Mouse (Mus musculus) intestine, embryonic 14.5 days (tissue): ENCODE measurements around the gene B430306N03Rik. TPM values are rescaled to one million over a fixed set of nuclear protein-coding genes. Genes with fewer than 3 reads are reported as not detected.
A peak's percentile ranks its signal among the peaks of the same experiment; 100 is the strongest.

ENCODE experiments used
- ATAC-seq: fragments of 200-750 bp; cut with Nextera tagmentation; replicated peaks from 2 replicates; pipeline ENCODE4 v1.8.0; 2017; ENCODE audit warnings: low read depth, moderate number of reproducible peaks, moderate TSS enrichment, moderate library complexity; ENCODE audit not compliant: low FRiP score, low TSS enrichment
- DNase-seq: peaks from one replicate; pipeline ENCODE4 v3.0.0-alpha.2; 2018; ENCODE audit warnings: low spot score
- H3K27ac ChIP-seq: fragments of 300-500 bp; sonication (generic); 2 replicates; pipeline ENCODE4 v1.5.1; 2014; ENCODE audit warnings: low read depth, mild to moderate bottlenecking, control low read depth
- H3K27me3 ChIP-seq: fragments of 300-500 bp; sonication (generic); replicated peaks from 2 replicates; pipeline ENCODE4 v1.6.1; 2014; ENCODE audit warnings: low read length, control low read depth; ENCODE audit not compliant: control insufficient read depth, insufficient read depth
- H3K36me3 ChIP-seq: fragments of 300-500 bp; sonication (generic); 2 replicates; pipeline ENCODE4 v1.6.1; 2014; ENCODE audit warnings: low read length, control low read depth; ENCODE audit not compliant: control insufficient read depth, insufficient read depth
- H3K4me1 ChIP-seq: fragments of 300-500 bp; sonication (generic); replicated peaks from 2 replicates; pipeline ENCODE4 v1.6.1; 2014; ENCODE audit warnings: low read length, control low read depth, mixed read lengths; ENCODE audit not compliant: control insufficient read depth, insufficient read depth
- H3K4me2 ChIP-seq: fragments of 300-500 bp; sonication (generic); 2 replicates; pipeline ENCODE4 v1.6.1; 2014; ENCODE audit warnings: low read length
- H3K4me3 ChIP-seq: fragments of 300-500 bp; sonication (generic); 2 replicates; pipeline ENCODE4 v1.5.1; 2014; ENCODE audit warnings: low read depth, low read length, control low read depth, mixed read lengths
- H3K9ac ChIP-seq: fragments of 300-500 bp; sonication (generic); 2 replicates; pipeline ENCODE4 v1.6.1; 2014; ENCODE audit warnings: mild to moderate bottlenecking, low read length
- H3K9me3 ChIP-seq: fragments of 300-500 bp; sonication (generic); 2 replicates; pipeline ENCODE4 v1.6.1; 2016; ENCODE audit warnings: low read length, control low read depth; ENCODE audit not compliant: control insufficient read depth
- WGBS: fragments of 180-500 bp; shearing (Covaris S2); extraction: QIAGEN DNeasy Blood & Tissue Kit; methylation state at CpG from one replicate; pipeline ENCODE4 v1.1.7; 2014; 5-methylcytosine and 5-hydroxymethylcytosine counted together
- polyA plus RNA-seq: library from polyadenylated mRNA; unstranded; fragments of >200 nt; fragmentation: Nextera tagmentation; extraction: Ambion mirVana; gene quantifications from 2 replicates; pipeline ENCODE4 v1.2.1, GENCODE M21; 2014

The B430306N03Rik gene
- polyA plus RNA-seq, 1 experiment from 2014 or later: 0.41 TPM

GRCm38 (mm10) chr17:48274885-48275284 is 41.1 kb upstream of the B430306N03Rik start:
- no peaks in the 10 kb centered on the region for H3K27me3 ChIP-seq
- H3K4me1 ChIP-seq: no peaks in the 10 kb centered on the region
- DNase-seq (peak; percentile 89), ATAC-seq (no peak; the same call in 1 of the 2 replicates)
- H3K9me3 ChIP-seq: no peaks in the 10 kb centered on the region
- no peaks in the 10 kb centered on the region for H3K36me3 ChIP-seq
- H3K9ac ChIP-seq: no peak overlapping the region
- H3K27ac ChIP-seq: no peak overlapping the region
- H3K4me3 ChIP-seq: no peak overlapping the region
- H3K4me2 ChIP-seq: no peak overlapping the region
- WGBS: 39% methylated on average over 6 of the region's 6 CpGs

DNA sequence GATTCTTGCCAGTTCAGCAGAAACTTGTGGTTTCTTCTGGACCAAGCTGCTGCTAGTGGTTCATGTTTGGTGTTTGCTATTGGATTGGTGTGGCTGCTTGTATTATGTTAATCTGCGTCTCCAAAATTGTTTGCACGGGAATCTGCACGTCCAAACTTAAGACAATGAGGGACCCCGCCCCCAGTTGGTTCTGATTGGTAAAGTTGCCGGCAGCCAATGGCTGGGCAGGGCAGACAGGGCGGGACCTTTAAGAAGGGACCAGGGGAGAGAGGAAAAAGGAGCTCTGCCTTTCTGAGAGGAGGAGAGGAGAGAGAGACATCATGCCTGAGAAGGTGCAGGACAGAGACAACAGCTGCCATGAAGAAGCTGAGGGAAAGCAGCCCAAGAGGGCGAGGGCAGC is 40.2 kb upstream of the B430306N03Rik start:
- DNase-seq (no peak), ATAC-seq (no peak)
- Histone ChIP-seq H3K4me1 (no peaks in the 10 kb centered on the region), H3K9me3 (no peaks in the 10 kb centered on the region), H3K4me2 (no peak overlapping the region), H3K4me3 (no peak overlapping the region), H3K27ac (no peak overlapping the region), H3K36me3 (no peaks in the 10 kb centered on the region), H3K9ac (no peak overlapping the region), H3K27me3 (no peaks in the 10 kb centered on the region)
- 66% methylated on average over 7 of the region's 7 CpGs for WGBS

- Histone ChIP-seq H3K4me2 (no peak overlapping the region), H3K9ac (no peak overlapping the region), H3K9me3 (no peaks in the 10 kb centered on the region), H3K36me3 (no peaks in the 10 kb centered on the region), H3K27ac (no peak overlapping the region), H3K4me3 (no peak overlapping the region), H3K27me3 (no peaks in the 10 kb centered on the region), H3K4me1 (peaks cover 5% of the 10 kb centered on the region)
- ATAC-seq (no peak), DNase-seq (no peak)
These were observed 37.6 kb upstream of the B430306N03Rik start for GRCm38 (mm10) chr17:48278381-48278780.

DNA sequence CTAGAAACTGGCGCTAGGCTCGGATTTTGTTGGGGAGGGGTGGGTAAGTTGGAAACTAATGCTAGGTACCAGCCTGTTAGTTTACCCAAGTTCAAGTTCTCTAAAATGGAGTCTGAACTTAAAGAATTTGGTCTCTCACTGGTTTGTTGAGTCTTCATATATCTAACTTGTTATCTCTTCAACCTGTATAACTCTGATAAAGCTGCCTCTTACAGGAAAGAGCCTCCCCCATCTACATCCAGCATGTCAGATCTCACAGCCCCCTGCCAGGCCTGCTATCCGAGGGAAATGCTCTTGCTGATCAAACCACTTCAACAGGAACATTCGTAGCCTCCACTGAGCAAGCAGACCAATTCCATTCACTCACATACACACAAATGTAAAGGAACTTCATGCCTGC is 36.9 kb upstream of the B430306N03Rik start:
- 82% methylated on average over 4 of the region's 4 CpGs for WGBS
- Histone ChIP-seq H3K9ac (no peak overlapping the region), H3K4me3 (no peak overlapping the region)

DNA sequence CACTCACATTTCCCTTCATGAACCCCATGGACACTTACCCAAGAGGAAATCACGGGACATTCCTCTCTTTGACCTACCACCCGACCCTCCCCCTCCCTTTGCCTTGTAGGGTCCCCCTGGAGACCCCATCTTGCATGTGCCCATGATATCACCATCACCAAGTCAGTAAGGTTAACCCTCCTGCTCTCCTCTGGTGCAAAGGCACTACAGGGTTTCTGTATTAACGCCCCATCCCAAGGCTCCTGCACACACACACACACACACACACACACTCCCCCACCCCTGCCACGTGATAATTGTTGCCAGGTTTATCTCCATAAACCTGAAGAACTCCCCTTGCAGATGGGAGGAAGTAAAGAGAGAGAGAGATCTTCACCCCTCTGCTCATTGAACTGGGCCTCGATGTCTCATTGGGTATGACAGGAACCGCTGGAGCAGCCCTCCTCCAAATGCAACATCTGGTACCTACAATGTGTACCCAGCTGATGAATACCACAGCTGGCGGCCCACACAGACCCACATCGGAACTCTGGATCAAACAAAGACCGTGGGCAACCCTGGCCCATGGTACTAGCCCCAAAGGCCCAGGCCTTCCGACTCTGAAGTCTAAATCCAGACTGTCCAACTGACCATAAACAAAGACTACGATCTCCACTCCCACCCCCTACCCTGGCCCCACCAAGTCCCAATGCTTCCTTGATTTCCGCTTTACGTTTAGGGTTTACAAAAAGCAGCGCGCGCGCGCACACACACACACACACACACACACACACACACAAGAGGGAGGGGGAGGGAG is 34.8 kb upstream of the B430306N03Rik start:
- WGBS: 24% methylated on average over 18 of the region's 18 CpGs
- no peaks in the 10 kb centered on the region for H3K27me3 ChIP-seq
- no peaks in the 10 kb centered on the region for H3K9me3 ChIP-seq
- no peak overlapping the region; the same call in none of the 2 replicates for H3K27ac ChIP-seq
- 0 out of 2 replicates have a peak, but pooled peaks have one; percentile 19 for ATAC-seq
- DNase-seq: peak; percentile 64
- H3K36me3 ChIP-seq: no peaks in the 10 kb centered on the region
- H3K4me2 ChIP-seq: peak overlapping the region; percentile 44
- peak overlapping the region; percentile 8; the same call in 1 of the 2 replicates for H3K9ac ChIP-seq
- H3K4me3 ChIP-seq: peak overlapping the region; percentile 22
- H3K4me1 ChIP-seq: peaks cover 5% of the 10 kb centered on the region

More for the DNA sequence above, 36.9 kb upstream of the B430306N03Rik start:
- ATAC-seq: no peak
- H3K27me3 ChIP-seq: no peaks in the 10 kb centered on the region
- no peaks in the 10 kb centered on the region for H3K9me3 ChIP-seq
- H3K36me3 ChIP-seq: no peaks in the 10 kb centered on the region
- peaks cover 5% of the 10 kb centered on the region for H3K4me1 ChIP-seq
- no peak overlapping the region for H3K4me2 ChIP-seq
- H3K27ac ChIP-seq: no peak overlapping the region
- DNase-seq: no peak

GRCm38 (mm10) chr17:48281739-48282085 is 34.2 kb upstream of the B430306N03Rik start:
- DNase-seq: no peak
- H3K4me3 ChIP-seq: peak overlapping the region; percentile 22
- H3K27me3 ChIP-seq: no peaks in the 10 kb centered on the region
- WGBS: 3% methylated on average over 3 of the region's 3 CpGs
- no peaks in the 10 kb centered on the region for H3K36me3 ChIP-seq
- H3K9me3 ChIP-seq: no peaks in the 10 kb centered on the region
- H3K27ac ChIP-seq: no peak overlapping the region
- no peak for ATAC-seq
- peaks cover 5% of the 10 kb centered on the region for H3K4me1 ChIP-seq
- H3K9ac ChIP-seq: no peak overlapping the region; the same call in 1 of the 2 replicates
- H3K4me2 ChIP-seq: peak overlapping the region; percentile 44

- Histone ChIP-seq H3K9ac (no peak overlapping the region), H3K36me3 (no peaks in the 10 kb centered on the region), H3K4me2 (no peak overlapping the region), H3K27ac (no peak overlapping the region), H3K4me3 (no peak overlapping the region), H3K27me3 (no peaks in the 10 kb centered on the region), H3K9me3 (no peaks in the 10 kb centered on the region), H3K4me1 (no peaks in the 10 kb centered on the region; the same call in 1 of the 2 replicates)
- WGBS: 33% methylated on average over 1 of the region's 1 CpGs
- no peak for DNase-seq
- ATAC-seq: no peak
These were observed 29.2 kb upstream of the B430306N03Rik start for GRCm38 (mm10) chr17:48286765-48287164.

DNA sequence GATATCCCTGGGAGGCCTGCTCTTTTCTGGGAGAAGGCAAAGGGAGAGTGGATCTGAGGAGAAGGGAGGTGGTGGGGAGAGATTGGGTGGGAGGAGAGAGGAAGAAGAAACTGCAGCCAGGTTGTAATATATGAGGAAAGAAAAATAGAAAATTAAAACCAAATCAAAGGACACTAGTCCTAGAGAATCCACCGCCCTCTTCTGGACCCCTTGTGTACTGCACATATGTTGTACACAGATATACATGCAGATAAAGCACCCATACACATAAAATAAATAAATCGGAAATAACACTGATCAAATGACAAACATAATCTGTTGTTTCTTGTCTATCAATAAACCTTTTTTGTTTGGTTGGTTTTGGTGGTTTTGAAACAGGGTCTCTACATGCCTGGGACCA is 28.7 kb upstream of the B430306N03Rik start:
- H3K4me1 ChIP-seq: no peaks in the 10 kb centered on the region
- H3K36me3 ChIP-seq: no peaks in the 10 kb centered on the region
- no peaks in the 10 kb centered on the region for H3K27me3 ChIP-seq
- H3K9ac ChIP-seq: no peak overlapping the region
- no peak overlapping the region for H3K4me3 ChIP-seq
- WGBS: 62% methylated on average over 2 of the region's 2 CpGs
- DNase-seq (no peak), ATAC-seq (no peak)
- no peaks in the 10 kb centered on the region for H3K9me3 ChIP-seq
- no peak overlapping the region for H3K27ac ChIP-seq
- no peak overlapping the region for H3K4me2 ChIP-seq
